Mouse (Mus musculus) midbrain, embryonic 14.5 days (tissue): Measurements from ENCODE around the gene Nrip1. TPM values are rescaled to one million over a fixed set of nuclear protein-coding genes. Genes with fewer than 3 reads are reported as not detected.

Experiments
- ATAC-seq: fragments of 200-750 bp; cut with Nextera tagmentation; 2 replicates; pipeline ENCODE4 v1.8.0; 2017; ENCODE audit warnings: moderate number of reproducible peaks, moderate library complexity; ENCODE audit not compliant: low FRiP score, low TSS enrichment
- DNase-seq: peaks from one replicate; pipeline ENCODE4 v3.0.0-alpha.2; 2015
- H3K27ac ChIP-seq: fragments of 300-500 bp; sonication (generic); replicated peaks from 2 replicates; pipeline ENCODE4 v1.5.1; 2014; ENCODE audit warnings: mild to moderate bottlenecking, low read depth, low read length, moderate library complexity
- H3K27me3 ChIP-seq: fragments of 300-500 bp; sonication (generic); 2 replicates; pipeline ENCODE4 v1.6.1; 2014; ENCODE audit warnings: low read length, control low read depth, mixed read lengths; ENCODE audit not compliant: control insufficient read depth, insufficient read depth
- H3K36me3 ChIP-seq: fragments of 300-500 bp; sonication (generic); 2 replicates; pipeline ENCODE4 v1.6.1; 2014; ENCODE audit warnings: low read length, control low read depth; ENCODE audit not compliant: control insufficient read depth, insufficient read depth
- H3K4me1 ChIP-seq: fragments of 300-500 bp; sonication (generic); 2 replicates; pipeline ENCODE4 v1.6.1; 2014; ENCODE audit warnings: mild to moderate bottlenecking, antibody characterized with exemption, low read length, control low read depth; ENCODE audit not compliant: control insufficient read depth, insufficient read depth
- H3K4me2 ChIP-seq: fragments of 300-500 bp; sonication (generic); 2 replicates; pipeline ENCODE4 v1.6.1; 2014; ENCODE audit warnings: mild to moderate bottlenecking, low read length, moderate library complexity
- H3K4me3 ChIP-seq: fragments of 300-500 bp; sonication (generic); replicated peaks from 2 replicates; pipeline ENCODE4 v1.5.1; 2014; ENCODE audit warnings: low read depth, low read length
- H3K9ac ChIP-seq: fragments of 300-500 bp; sonication (generic); replicated peaks from 2 replicates; pipeline ENCODE4 v1.6.1; 2014; ENCODE audit warnings: mild to moderate bottlenecking, low read length, moderate library complexity
- H3K9me3 ChIP-seq: fragments of 300-500 bp; sonication (generic); 2 replicates; pipeline ENCODE4 v1.6.1; 2016; ENCODE audit warnings: low read length, control low read depth, mixed read lengths; ENCODE audit not compliant: control insufficient read depth
- WGBS: fragments of 180-500 bp; shearing (Covaris S2); extraction: QIAGEN DNeasy Blood & Tissue Kit; methylation state at CpG from one replicate; pipeline ENCODE4 v1.1.7; 2014; 5-methylcytosine and 5-hydroxymethylcytosine counted together
- polyA plus RNA-seq: library from polyadenylated mRNA; unstranded; fragments of >200 nt; fragmentation: Nextera tagmentation; extraction: Ambion mirVana; gene quantifications from 2 replicates; pipeline ENCODE4 v1.2.1, GENCODE M21; 2014

Gene Nrip1
- polyA plus RNA-seq, result 28.9 and 34.7 TPM in 2 replicates

- Histone ChIP-seq H3K4me3 (peak within 1 kb of the TSS; percentile 73), H3K9ac (peak within 1 kb of the TSS; percentile 83), H3K27ac (peak within 1 kb of the TSS; percentile 90), H3K36me3 (no peaks in the 10 kb centered on the region), H3K9me3 (no peaks in the 10 kb centered on the region), H3K4me1 (peaks cover 17% of the 10 kb centered on the region), H3K4me2 (peak within 1 kb of the TSS; percentile 66), H3K27me3 (no peaks in the 10 kb centered on the region)
- DNase-seq (peak; percentile 75), ATAC-seq (peak; percentile 7)
- under 1% methylated on average over 9 of the region's 9 CpGs for WGBS
Measured at GRCm38 (mm10) chr16:76373671-76374091, at the start of gene Nrip1. Nrip1 (minus strand) TSS chr16:76373827.

GRCm38 (mm10) chr16:76422531-76422930, 48.9 kb upstream of the Nrip1 start:
- no peak overlapping the region for H3K27ac ChIP-seq
- no peak overlapping the region for H3K9ac ChIP-seq
- ATAC-seq (no peak), DNase-seq (no peak)
- H3K4me1 ChIP-seq, result no peaks in the 10 kb centered on the region
- no peaks in the 10 kb centered on the region for H3K27me3 ChIP-seq
- H3K4me2 ChIP-seq, result no peak overlapping the region
- no peaks in the 10 kb centered on the region for H3K9me3 ChIP-seq
- H3K36me3 ChIP-seq, result no peaks in the 10 kb centered on the region
- WGBS, result 89% methylated on average over 1 of the region's 1 CpGs
- H3K4me3 ChIP-seq, result no peak overlapping the region

- no peak for ATAC-seq
- no peak overlapping the region for H3K27ac ChIP-seq
- no peaks in the 10 kb centered on the region for H3K9me3 ChIP-seq
- 80% methylated on average over 8 of the region's 8 CpGs for WGBS
- DNase-seq, result no peak
- no peak overlapping the region for H3K4me3 ChIP-seq
- no peak overlapping the region for H3K4me2 ChIP-seq
- H3K36me3 ChIP-seq, result no peaks in the 10 kb centered on the region
- no peaks in the 10 kb centered on the region for H3K4me1 ChIP-seq
- no peak overlapping the region for H3K9ac ChIP-seq
- no peaks in the 10 kb centered on the region for H3K27me3 ChIP-seq
Measured at GRCm38 (mm10) chr16:76419849-76420248, 46.2 kb upstream of the Nrip1 start.

- H3K4me3 ChIP-seq, result no peak overlapping the region
- no peaks in the 10 kb centered on the region for H3K27me3 ChIP-seq
- H3K36me3 ChIP-seq, result no peaks in the 10 kb centered on the region
- no peaks in the 10 kb centered on the region for H3K4me1 ChIP-seq
- ATAC-seq (no peak), DNase-seq (no peak)
- H3K9me3 ChIP-seq, result no peaks in the 10 kb centered on the region
- no peak overlapping the region for H3K27ac ChIP-seq
- H3K4me2 ChIP-seq, result no peak overlapping the region
- no peak overlapping the region for H3K9ac ChIP-seq
- 96% methylated on average over 2 of the region's 2 CpGs for WGBS
Measured at GRCm38 (mm10) chr16:76416477-76416876, 42.9 kb upstream of the Nrip1 start.

- no peaks in the 10 kb centered on the region for H3K9me3 ChIP-seq
- no peak overlapping the region for H3K27ac ChIP-seq
- no peak overlapping the region for H3K9ac ChIP-seq
- no peaks in the 10 kb centered on the region for H3K36me3 ChIP-seq
- H3K27me3 ChIP-seq, result no peaks in the 10 kb centered on the region
- ATAC-seq (no peak), DNase-seq (no peak)
- H3K4me1 ChIP-seq, result no peaks in the 10 kb centered on the region
- no peak overlapping the region for H3K4me3 ChIP-seq
- H3K4me2 ChIP-seq, result no peak overlapping the region
- 79% methylated on average over 5 of the region's 5 CpGs for WGBS
Measured at GRCm38 (mm10) chr16:76416060-76416438, 42.4 kb upstream of the Nrip1 start.

GRCm38 (mm10) chr16:76415407-76416059, 41.9 kb upstream of the Nrip1 start:
- 95% methylated on average over 9 of the region's 9 CpGs for WGBS
- ATAC-seq (no peak), DNase-seq (no peak)
- no peak overlapping the region for H3K9ac ChIP-seq
- H3K36me3 ChIP-seq, result no peaks in the 10 kb centered on the region
- H3K4me3 ChIP-seq, result no peak overlapping the region
- no peaks in the 10 kb centered on the region for H3K27me3 ChIP-seq
- H3K4me1 ChIP-seq, result no peaks in the 10 kb centered on the region
- no peak overlapping the region for H3K4me2 ChIP-seq
- H3K9me3 ChIP-seq, result no peaks in the 10 kb centered on the region
- no peak overlapping the region for H3K27ac ChIP-seq

- DNase-seq (no peak), ATAC-seq (no peak)
- H3K27me3 ChIP-seq, result no peaks in the 10 kb centered on the region
- H3K36me3 ChIP-seq, result no peaks in the 10 kb centered on the region
- no peaks in the 10 kb centered on the region for H3K4me1 ChIP-seq
- H3K9me3 ChIP-seq, result no peaks in the 10 kb centered on the region
- WGBS, result 70% methylated on average over 5 of the region's 5 CpGs
- no peak overlapping the region for H3K4me3 ChIP-seq
- no peak overlapping the region for H3K4me2 ChIP-seq
- no peak overlapping the region for H3K9ac ChIP-seq
- no peak overlapping the region for H3K27ac ChIP-seq
Measured at GRCm38 (mm10) chr16:76414528-76414927, 40.9 kb upstream of the Nrip1 start.

- Histone ChIP-seq H3K9ac (no peak overlapping the region), H3K9me3 (no peaks in the 10 kb centered on the region)
- WGBS, result 96% methylated on average over 8 of the region's 8 CpGs
Measured at GRCm38 (mm10) chr16:76413581-76413980, 40.0 kb upstream of the Nrip1 start.

GRCm38 (mm10) chr16:76409355-76409722, 35.7 kb upstream of the Nrip1 start:
- H3K4me1 ChIP-seq, result no peaks in the 10 kb centered on the region
- ATAC-seq, result no peak
- no peaks in the 10 kb centered on the region for H3K27me3 ChIP-seq
- H3K27ac ChIP-seq, result no peak overlapping the region
- H3K4me2 ChIP-seq, result no peak overlapping the region
- H3K4me3 ChIP-seq, result no peak overlapping the region
- 88% methylated on average over 1 of the region's 1 CpGs for WGBS
- no peak overlapping the region for H3K9ac ChIP-seq
- DNase-seq, result no peak
- H3K36me3 ChIP-seq, result no peaks in the 10 kb centered on the region
- no peaks in the 10 kb centered on the region for H3K9me3 ChIP-seq

More at GRCm38 (mm10) chr16:76413581-76413980, 40.0 kb upstream of the Nrip1 start:
- ATAC-seq (no peak), DNase-seq (no peak)
- H3K27ac ChIP-seq, result no peak overlapping the region
- H3K27me3 ChIP-seq, result no peaks in the 10 kb centered on the region
- no peak overlapping the region for H3K4me2 ChIP-seq
- no peaks in the 10 kb centered on the region for H3K36me3 ChIP-seq
- H3K4me3 ChIP-seq, result no peak overlapping the region
- H3K4me1 ChIP-seq, result no peaks in the 10 kb centered on the region
